Mouse (Mus musculus): ENCODE measurements around the gene Syn3. TPM values are rescaled to one million over a fixed set of nuclear protein-coding genes. Genes with fewer than 3 reads are reported as not detected.
A peak's percentile ranks its signal among the peaks of the same experiment; 100 is the strongest.

Gene Syn3
- polyA plus RNA-seq, 1 experiment from 2014 or later, result 44.1 TPM

- ATAC-seq (ENCODE audit: low read depth), result peak; percentile 24; the same call in 1 of the 2 replicates
- Histone ChIP-seq H3K9ac (replicated peaks; ENCODE audit: low read depth, low read length) (no peak overlapping the region), H3K27ac (ENCODE audit: low read depth, low read length) (no peak overlapping the region), H3K9me3 (ENCODE audit: control insufficient read depth, low read length) (no peaks in the 10 kb centered on the region), H3K4me1 (ENCODE audit: control insufficient read depth, insufficient read depth, low read length) (no peaks in the 10 kb centered on the region), H3K4me2 (ENCODE audit: low read depth, low read length) (no peak overlapping the region), H3K4me3 (ENCODE audit: low read depth, low read length) (no peak overlapping the region), H3K36me3 (ENCODE audit: control insufficient read depth, insufficient read depth, low read length) (no peaks in the 10 kb centered on the region), H3K27me3 (ENCODE audit: control insufficient read depth, insufficient read depth, low read length) (no peaks in the 10 kb centered on the region)
- WGBS, result 20% methylated on average over 4 of the region's 4 CpGs
Observed at GRCm38 (mm10) chr10:86166854-86167268, 331.8 kb downstream of the Syn3 start.

GRCm38 (mm10) chr10:86164098-86164497 is 334.6 kb downstream of the Syn3 start:
- WGBS, result 58% methylated on average over 3 of the region's 3 CpGs

DNA sequence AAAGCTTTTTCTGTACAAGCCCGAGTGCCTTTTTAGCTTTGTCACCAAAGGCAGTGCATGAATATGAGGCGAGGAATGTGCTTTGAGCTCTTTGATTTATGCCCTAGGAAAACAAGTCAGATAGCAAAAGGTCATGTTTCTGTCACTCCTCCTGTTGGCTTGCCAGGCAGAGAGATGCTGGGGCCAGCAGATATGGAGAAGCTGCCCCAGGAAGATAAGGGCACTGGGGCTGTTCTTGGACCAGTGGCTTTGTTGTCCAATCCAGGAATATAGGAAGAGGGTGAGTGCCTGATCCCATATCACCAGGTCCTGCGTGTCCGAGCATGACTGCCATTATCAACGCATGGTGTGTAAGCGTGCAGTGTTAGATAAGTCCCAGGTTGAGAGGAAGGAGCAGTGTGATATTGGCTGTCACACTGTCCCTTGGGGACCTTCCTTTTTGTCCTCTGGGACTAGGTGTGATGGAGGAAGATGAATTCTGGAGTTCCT is 336.9 kb downstream of the Syn3 start:
- H3K4me1 ChIP-seq (ENCODE audit: control insufficient read depth, insufficient read depth, low read length), result no peaks in the 10 kb centered on the region
- H3K27me3 ChIP-seq (ENCODE audit: control insufficient read depth, insufficient read depth, low read length), result no peaks in the 10 kb centered on the region
- no peak overlapping the region for H3K4me2 ChIP-seq (ENCODE audit: low read depth, low read length)
- no peak for ATAC-seq (ENCODE audit: low read depth)
- WGBS, result 74% methylated on average over 6 of the region's 6 CpGs
- no peak overlapping the region for H3K27ac ChIP-seq (ENCODE audit: low read depth, low read length)
- no peaks in the 10 kb centered on the region for H3K9me3 ChIP-seq (ENCODE audit: control insufficient read depth, low read length)
- no peaks in the 10 kb centered on the region for H3K36me3 ChIP-seq (ENCODE audit: control insufficient read depth, insufficient read depth, low read length)
- no peak overlapping the region for H3K9ac ChIP-seq (replicated peaks; ENCODE audit: low read depth, low read length)
- no peak overlapping the region for H3K4me3 ChIP-seq (ENCODE audit: low read depth, low read length)

More at GRCm38 (mm10) chr10:86164098-86164497, 334.6 kb downstream of the Syn3 start:
- Histone ChIP-seq H3K9me3 (ENCODE audit: control insufficient read depth, low read length) (no peaks in the 10 kb centered on the region), H3K4me1 (ENCODE audit: control insufficient read depth, insufficient read depth, low read length) (no peaks in the 10 kb centered on the region), H3K27me3 (ENCODE audit: control insufficient read depth, insufficient read depth, low read length) (no peaks in the 10 kb centered on the region), H3K27ac (ENCODE audit: low read depth, low read length) (no peak overlapping the region), H3K9ac (replicated peaks; ENCODE audit: low read depth, low read length) (no peak overlapping the region), H3K4me3 (ENCODE audit: low read depth, low read length) (no peak overlapping the region), H3K36me3 (ENCODE audit: control insufficient read depth, insufficient read depth, low read length) (no peaks in the 10 kb centered on the region), H3K4me2 (ENCODE audit: low read depth, low read length) (no peak overlapping the region)
- no peak for ATAC-seq (ENCODE audit: low read depth)

DNA sequence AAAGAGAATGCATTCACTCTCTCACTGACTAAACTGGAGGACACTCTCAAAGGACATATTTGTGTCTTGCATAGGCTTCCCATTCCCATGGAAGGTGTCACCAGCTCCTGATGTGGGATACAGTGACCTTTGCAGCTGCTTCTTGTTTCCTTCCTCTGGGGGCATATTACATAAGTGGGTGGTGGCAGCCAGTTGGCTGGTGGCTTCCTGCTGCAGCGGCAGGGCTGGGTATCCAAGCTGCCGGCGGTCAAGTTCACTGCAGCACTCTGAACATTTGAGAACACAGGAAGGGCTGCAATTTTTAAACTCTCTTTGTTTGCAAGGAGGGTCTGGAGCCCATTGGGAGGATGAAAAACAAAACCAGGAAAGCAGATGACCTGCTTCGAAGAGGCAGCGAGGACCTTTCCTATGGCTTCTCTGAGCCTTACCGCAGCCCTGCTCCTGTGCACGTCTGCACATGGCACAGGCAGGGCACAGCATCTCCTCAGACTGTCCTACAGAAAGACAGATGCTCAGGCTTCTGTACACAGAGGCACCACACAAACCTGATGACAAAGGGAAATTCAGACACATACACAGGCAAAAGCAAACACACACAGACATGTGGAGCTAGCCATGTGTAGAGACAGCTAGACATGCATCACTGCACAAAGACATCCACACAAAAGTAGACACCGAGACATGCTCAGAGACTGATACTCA is 340.3 kb downstream of the Syn3 start:
- no peaks in the 10 kb centered on the region for H3K27me3 ChIP-seq (ENCODE audit: control insufficient read depth, insufficient read depth, low read length)
- H3K4me3 ChIP-seq (ENCODE audit: low read depth, low read length), result no peak overlapping the region
- H3K9me3 ChIP-seq (ENCODE audit: control insufficient read depth, low read length), result no peaks in the 10 kb centered on the region
- no peak overlapping the region for H3K9ac ChIP-seq (replicated peaks; ENCODE audit: low read depth, low read length)
- ATAC-seq (ENCODE audit: low read depth), result no peak
- no peaks in the 10 kb centered on the region for H3K4me1 ChIP-seq (ENCODE audit: control insufficient read depth, insufficient read depth, low read length)
- H3K4me2 ChIP-seq (ENCODE audit: low read depth, low read length), result no peak overlapping the region
- H3K27ac ChIP-seq (ENCODE audit: low read depth, low read length), result no peak overlapping the region
- 82% methylated on average over 8 of the region's 8 CpGs for WGBS
- H3K36me3 ChIP-seq (ENCODE audit: control insufficient read depth, insufficient read depth, low read length), result no peaks in the 10 kb centered on the region

DNA sequence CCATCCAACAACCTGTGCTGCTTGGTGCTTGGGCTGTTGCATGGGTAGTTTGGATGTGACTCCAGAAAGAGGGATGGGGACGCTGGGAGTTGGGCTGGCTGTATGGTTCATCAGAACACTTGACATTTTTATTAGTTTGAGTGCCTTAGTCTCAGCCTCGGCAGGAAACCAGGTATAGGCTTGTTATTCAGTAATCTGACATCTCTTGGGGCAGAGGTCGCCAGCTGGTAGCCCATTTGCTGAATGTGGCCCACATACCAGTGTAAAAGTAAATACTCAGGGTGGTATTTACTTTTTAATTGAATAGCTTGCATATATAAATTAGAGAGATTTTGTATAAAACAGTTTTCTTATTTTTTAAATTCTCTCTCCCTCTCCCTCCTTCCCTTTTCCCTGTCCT is 343.4 kb downstream of the Syn3 start:
- no peak overlapping the region for H3K9ac ChIP-seq (replicated peaks; ENCODE audit: low read depth, low read length)
- no peak overlapping the region for H3K27ac ChIP-seq (ENCODE audit: low read depth, low read length)
- 48% methylated on average over 3 of the region's 3 CpGs for WGBS
- no peak for ATAC-seq (ENCODE audit: low read depth)
- no peaks in the 10 kb centered on the region for H3K4me1 ChIP-seq (ENCODE audit: control insufficient read depth, insufficient read depth, low read length)
- H3K4me2 ChIP-seq (ENCODE audit: low read depth, low read length), result no peak overlapping the region
- H3K27me3 ChIP-seq (ENCODE audit: control insufficient read depth, insufficient read depth, low read length), result no peaks in the 10 kb centered on the region
- no peak overlapping the region for H3K4me3 ChIP-seq (ENCODE audit: low read depth, low read length)
- no peaks in the 10 kb centered on the region for H3K36me3 ChIP-seq (ENCODE audit: control insufficient read depth, insufficient read depth, low read length)
- no peaks in the 10 kb centered on the region for H3K9me3 ChIP-seq (ENCODE audit: control insufficient read depth, low read length)

- Histone ChIP-seq H3K27ac (ENCODE audit: low read depth, low read length) (no peak overlapping the region), H3K9me3 (ENCODE audit: control insufficient read depth, low read length) (no peaks in the 10 kb centered on the region), H3K4me3 (ENCODE audit: low read depth, low read length) (no peak overlapping the region), H3K36me3 (ENCODE audit: control insufficient read depth, insufficient read depth, low read length) (no peaks in the 10 kb centered on the region), H3K27me3 (ENCODE audit: control insufficient read depth, insufficient read depth, low read length) (no peaks in the 10 kb centered on the region), H3K9ac (replicated peaks; ENCODE audit: low read depth, low read length) (no peak overlapping the region), H3K4me1 (ENCODE audit: control insufficient read depth, insufficient read depth, low read length) (no peaks in the 10 kb centered on the region), H3K4me2 (ENCODE audit: low read depth, low read length) (no peak overlapping the region)
- no peak for ATAC-seq (ENCODE audit: low read depth)
Observed at GRCm38 (mm10) chr10:86153221-86153620, 345.5 kb downstream of the Syn3 start.

DNA sequence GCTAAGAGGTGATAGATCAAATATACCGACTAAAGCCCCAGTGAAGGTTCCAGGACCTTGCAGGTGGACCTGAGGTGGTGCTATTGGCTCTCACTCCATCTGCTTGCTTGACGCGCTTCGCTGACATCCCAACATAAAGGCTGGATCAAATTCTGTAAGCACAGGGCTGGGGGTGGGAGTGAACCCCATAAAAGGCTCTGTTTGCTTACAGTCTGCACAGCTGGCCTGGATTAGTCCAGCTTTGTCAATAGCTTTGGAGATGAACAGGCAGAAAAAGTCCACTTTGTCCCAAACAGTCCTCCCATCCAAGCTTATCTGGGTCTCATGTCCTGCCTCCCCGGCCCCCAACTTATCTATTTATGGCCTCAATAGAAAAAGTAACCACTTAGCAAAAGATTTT is 347.3 kb downstream of the Syn3 start:
- 91% methylated on average over 5 of the region's 5 CpGs for WGBS

DNA sequence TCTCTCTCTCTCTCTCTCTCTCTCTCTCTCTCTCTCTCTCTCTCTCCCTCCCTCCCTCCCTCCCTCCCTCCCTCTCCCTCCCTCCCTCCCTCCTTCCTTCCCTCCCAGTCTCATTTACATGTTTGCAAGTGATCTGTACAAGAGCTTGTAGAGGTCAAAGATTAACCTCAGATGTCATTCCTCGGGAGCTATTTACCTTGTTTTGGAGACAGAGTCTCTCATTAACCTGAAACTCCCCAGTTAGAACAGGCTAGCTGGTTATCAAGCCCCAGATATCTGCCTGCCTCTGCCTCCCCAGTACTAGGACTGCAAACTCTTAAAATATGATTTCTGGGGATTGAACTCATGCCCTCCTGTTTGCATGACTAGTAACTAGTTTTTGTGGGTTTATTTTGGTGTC is 348.6 kb downstream of the Syn3 start:
- H3K4me3 ChIP-seq (ENCODE audit: low read depth, low read length), result no peak overlapping the region
- no peaks in the 10 kb centered on the region for H3K9me3 ChIP-seq (ENCODE audit: control insufficient read depth, low read length)
- H3K4me1 ChIP-seq (ENCODE audit: control insufficient read depth, insufficient read depth, low read length), result no peaks in the 10 kb centered on the region
- H3K4me2 ChIP-seq (ENCODE audit: low read depth, low read length), result no peak overlapping the region
- H3K27me3 ChIP-seq (ENCODE audit: control insufficient read depth, insufficient read depth, low read length), result no peaks in the 10 kb centered on the region
- no peaks in the 10 kb centered on the region for H3K36me3 ChIP-seq (ENCODE audit: control insufficient read depth, insufficient read depth, low read length)
- WGBS, result 88% methylated on average over 1 of the region's 1 CpGs
- H3K27ac ChIP-seq (ENCODE audit: low read depth, low read length), result no peak overlapping the region
- H3K9ac ChIP-seq (replicated peaks; ENCODE audit: low read depth, low read length), result no peak overlapping the region
- ATAC-seq (ENCODE audit: low read depth), result no peak

More for the DNA sequence above, 347.3 kb downstream of the Syn3 start:
- H3K4me2 ChIP-seq (ENCODE audit: low read depth, low read length), result no peak overlapping the region
- H3K9ac ChIP-seq (replicated peaks; ENCODE audit: low read depth, low read length), result no peak overlapping the region
- no peaks in the 10 kb centered on the region for H3K4me1 ChIP-seq (ENCODE audit: control insufficient read depth, insufficient read depth, low read length)
- no peaks in the 10 kb centered on the region for H3K36me3 ChIP-seq (ENCODE audit: control insufficient read depth, insufficient read depth, low read length)
- H3K9me3 ChIP-seq (ENCODE audit: control insufficient read depth, low read length), result no peaks in the 10 kb centered on the region
- H3K27ac ChIP-seq (ENCODE audit: low read depth, low read length), result no peak overlapping the region
- ATAC-seq (ENCODE audit: low read depth), result no peak
- H3K4me3 ChIP-seq (ENCODE audit: low read depth, low read length), result no peak overlapping the region
- no peaks in the 10 kb centered on the region for H3K27me3 ChIP-seq (ENCODE audit: control insufficient read depth, insufficient read depth, low read length)

GRCm38 (mm10) chr10:86149029-86149818 is 349.5 kb downstream of the Syn3 start:
- Histone ChIP-seq H3K4me3 (ENCODE audit: low read depth, low read length) (no peak overlapping the region), H3K27me3 (ENCODE audit: control insufficient read depth, insufficient read depth, low read length) (no peaks in the 10 kb centered on the region), H3K4me1 (ENCODE audit: control insufficient read depth, insufficient read depth, low read length) (no peaks in the 10 kb centered on the region), H3K36me3 (ENCODE audit: control insufficient read depth, insufficient read depth, low read length) (no peaks in the 10 kb centered on the region), H3K9me3 (ENCODE audit: control insufficient read depth, low read length) (no peaks in the 10 kb centered on the region), H3K4me2 (ENCODE audit: low read depth, low read length) (no peak overlapping the region), H3K9ac (replicated peaks; ENCODE audit: low read depth, low read length) (no peak overlapping the region), H3K27ac (ENCODE audit: low read depth, low read length) (no peak overlapping the region)
- ATAC-seq (ENCODE audit: low read depth), result peak; percentile 83
- 53% methylated on average over 3 of the region's 3 CpGs for WGBS
